Mouse (Mus musculus): ENCODE data around the gene Eipr1.

GRCm38 (mm10) chr12:28809756-28810337, 58.2 kb downstream of the Eipr1 start:
- TF ChIP-seq EP300 (IDR thresholded peaks at IDR 0.05) (no peak), CTCF (IDR thresholded peaks at IDR 0.05) (no peak)

Measured in lung, postnatal 0 days (tissue).